Mouse (Mus musculus): ENCODE data around the gene Pced1a. TPM values are rescaled to one million over a fixed set of nuclear protein-coding genes. Genes with fewer than 3 reads are reported as not detected.

Pced1a gene
- 10 to 100 TPM; 24.1 to 27.3 TPM for total RNA-seq (2023)

DNA sequence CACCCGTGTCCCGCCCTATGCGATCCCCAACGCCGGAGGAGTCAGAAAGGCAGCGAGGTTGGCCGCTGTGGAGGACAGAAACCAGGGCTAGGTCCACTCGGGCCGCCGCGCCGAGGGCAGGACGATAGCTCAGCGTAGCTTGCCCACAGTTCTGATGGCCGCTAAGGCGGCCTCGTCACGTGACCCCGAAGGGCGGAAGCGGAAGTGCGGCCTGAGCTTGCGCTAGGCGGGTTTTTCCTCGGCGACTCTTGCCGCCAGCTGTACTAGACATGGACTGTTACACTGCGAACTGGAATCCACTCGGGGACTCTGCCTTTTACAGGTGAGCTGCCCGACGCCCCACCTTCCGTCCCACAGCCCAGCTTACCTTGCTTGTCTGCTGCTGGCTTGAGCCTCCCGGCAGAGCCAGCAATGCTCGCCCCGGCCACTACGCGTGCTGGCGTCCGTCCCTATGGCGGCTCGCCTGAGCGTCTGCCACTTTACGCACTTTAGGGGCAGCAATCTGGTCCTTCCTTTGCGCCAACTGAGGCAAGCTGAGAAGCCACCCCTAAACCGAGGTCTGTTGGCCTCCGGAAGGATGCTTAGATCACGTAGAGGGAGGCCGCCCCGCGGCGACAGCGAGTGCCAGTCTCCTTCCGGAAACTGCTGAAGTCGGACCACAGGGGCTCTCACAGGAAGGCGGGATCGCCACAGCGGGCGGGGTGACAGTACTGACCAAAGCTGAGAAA is at the start of gene Pced1a, which contains the start of gene Vps16:
Gene Pced1a, minus strand, starts transcription at position 576 of the 728 bp plus-strand sequence.
Gene Vps16, plus strand, starts transcription at position 214 of the 728 bp plus-strand sequence.

DNA sequence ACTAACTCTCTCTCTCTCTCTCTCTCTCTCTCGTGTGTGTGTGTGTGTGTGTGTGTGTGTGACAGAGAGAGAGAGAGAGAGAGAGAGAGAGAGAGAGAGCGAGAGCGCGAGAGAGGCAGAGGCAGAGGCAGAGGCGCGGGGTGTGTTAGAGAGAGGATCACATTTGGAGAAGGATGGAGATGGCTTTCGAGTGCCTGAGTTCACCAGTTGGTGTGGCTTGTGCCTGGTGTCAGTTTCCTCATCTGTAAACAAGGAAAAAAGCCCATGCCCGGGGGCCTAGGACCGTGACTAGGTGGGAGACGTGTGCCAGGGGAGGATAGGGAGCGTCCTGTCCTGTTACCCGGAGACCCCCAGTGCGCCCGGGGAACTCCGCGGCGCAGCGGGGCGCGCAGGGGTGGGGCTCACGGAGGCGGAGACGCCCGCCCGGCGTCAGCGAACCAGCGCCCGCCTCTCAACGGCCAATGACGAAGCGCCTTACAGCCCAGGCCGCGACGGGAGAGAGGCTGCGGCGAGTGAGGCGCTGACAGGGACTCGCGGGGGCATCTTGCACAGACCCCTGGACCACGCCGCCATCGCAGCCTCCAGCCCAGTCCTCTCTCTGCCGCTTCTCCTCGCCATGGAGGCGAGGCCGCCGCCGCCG is 25.4 kb upstream of the Pced1a start, which contains the start of gene Ptpra:
Gene Ptpra, plus strand, starts transcription at position 485 of the 640 bp plus-strand sequence.

DNA sequence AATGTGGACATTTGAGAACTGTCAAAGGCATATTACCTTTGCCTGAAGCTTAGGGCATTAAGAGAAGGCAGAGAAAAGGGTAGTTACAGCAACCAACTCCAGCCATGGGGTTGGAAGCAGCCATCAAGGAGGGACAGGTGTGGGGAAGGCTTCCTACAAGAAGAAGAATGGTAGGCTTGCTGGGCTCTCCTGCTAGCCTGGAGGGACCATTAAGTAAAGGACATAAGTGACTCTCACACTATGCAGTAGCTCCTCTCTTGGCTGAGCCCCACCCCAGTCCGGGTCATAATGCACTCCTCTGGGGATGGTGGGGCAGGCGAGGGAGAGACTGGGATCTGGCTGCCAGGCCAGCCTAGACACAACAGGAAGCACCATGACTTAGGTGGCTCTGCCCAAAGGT is 18.3 kb downstream of the Pced1a start, which contains the start of gene Tmem239:
Gene Tmem239, plus strand, starts transcription at position 301 of the 400 bp plus-strand sequence.

DNA sequence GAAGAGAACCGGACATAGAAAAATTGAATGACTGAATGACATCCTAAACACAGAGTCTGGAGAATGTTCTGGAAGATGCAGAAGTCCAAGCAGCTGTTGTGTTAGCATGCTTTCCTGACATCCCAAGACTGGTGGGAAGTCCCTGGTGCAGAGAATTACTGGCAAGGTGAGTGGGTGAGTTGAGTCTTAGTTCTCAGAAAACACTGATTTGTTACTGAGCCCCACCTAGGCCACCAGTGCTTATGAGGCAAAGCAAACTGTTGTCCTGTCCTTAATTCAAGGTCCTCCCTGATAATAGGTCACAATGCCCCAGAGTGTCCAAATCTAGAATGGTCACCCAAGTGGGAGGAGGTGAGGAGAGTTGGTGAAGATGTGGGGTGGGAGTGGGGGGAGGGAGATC is 19.6 kb downstream of the Pced1a start, which contains the start of the genes Gm28372 and 1700020A23Rik:
Gene Gm28372, plus strand, starts transcription at position 301 of the 400 bp plus-strand sequence.
Gene 1700020A23Rik, plus strand, starts transcription at position 321 of the 400 bp plus-strand sequence.

DNA sequence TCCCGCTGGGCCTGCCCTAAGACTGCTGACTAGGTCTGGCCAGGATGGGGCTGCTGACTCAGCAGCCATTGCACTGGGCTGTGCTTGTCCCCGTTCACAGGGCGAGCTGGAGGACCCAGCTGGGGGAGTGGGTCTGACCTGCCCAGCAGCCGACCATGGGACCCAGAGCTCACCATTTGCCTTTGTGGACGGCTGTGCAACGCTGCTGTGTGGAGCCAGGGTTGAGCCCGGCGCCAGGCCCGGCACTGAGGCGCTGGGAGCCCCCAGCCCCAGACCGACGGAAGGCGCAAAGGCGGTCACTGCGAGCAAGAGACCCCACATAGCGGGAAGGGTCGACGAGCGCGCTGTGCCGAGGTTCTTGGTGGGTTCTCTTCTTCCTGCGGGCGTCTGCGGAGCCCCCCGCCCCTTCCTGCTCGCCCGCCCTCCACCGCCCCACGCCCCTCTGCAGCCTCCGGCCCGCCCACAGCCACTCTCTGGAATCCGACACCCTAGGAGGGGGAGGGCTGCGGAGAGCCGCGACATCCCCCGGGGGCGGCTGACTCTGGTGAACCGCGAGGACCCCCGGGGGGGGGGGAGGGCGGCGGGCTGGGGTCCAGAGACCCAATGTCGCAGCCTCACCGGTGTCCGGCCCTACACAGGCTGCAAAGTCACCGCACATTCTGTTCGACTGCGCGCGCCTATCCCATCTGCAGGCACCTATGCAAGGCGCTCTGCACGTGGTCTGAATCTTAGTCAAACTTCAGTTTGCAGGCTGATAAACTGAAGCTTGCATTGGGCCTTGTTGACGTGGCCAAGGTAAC is 27.1 kb downstream of the Pced1a start, which contains the start of gene Cpxm1:
Gene Cpxm1, minus strand, starts transcription at position 389 of the 800 bp plus-strand sequence.

Other genes with a start within 250 kb of the Pced1a start
- 100 to 1,000 TPM; 203 to 212 TPM for gene Snrpb, start 245.3 kb downstream of the Pced1a start, total RNA-seq (2023)
- gene Tmc2, start 229.5 kb downstream of the Pced1a start, total RNA-seq (2023), result not detected
- gene Nop56, start 150.3 kb downstream of the Pced1a start, total RNA-seq (2023), result 100 to 1,000 TPM; 413 to 486 TPM
- 100 to 1,000 TPM; 123 to 134 TPM for gene Idh3b, start 140.2 kb downstream of the Pced1a start, total RNA-seq (2023)
- under 1 TPM in 1 of 2 experiments, not detected in 1; 0.20 TPM for gene Ebf4, start 129.5 kb downstream of the Pced1a start, total RNA-seq (2023)
- 1 to 10 TPM in 1 of 2 experiments, not detected in 1; 1.8 TPM for gene Cpxm1, start 27.1 kb downstream of the Pced1a start, total RNA-seq (2023)
- gene Gm28372, start 19.5 kb downstream of the Pced1a start, total RNA-seq (2023), result not detected
- gene 1700020A23Rik, start 19.4 kb downstream of the Pced1a start, total RNA-seq (2023), result not detected
- gene Tmem239, start 18.2 kb downstream of the Pced1a start, total RNA-seq (2023), result not detected
- gene Vps16, start 362 bp downstream of the Pced1a start, total RNA-seq (2023), result 100 to 1,000 TPM; 140 to 159 TPM
- gene Ptpra, start 25.6 kb upstream of the Pced1a start, total RNA-seq (2023), result 100 to 1,000 TPM; 110 to 115 TPM
- 10 to 100 TPM; 56.9 to 63.7 TPM for gene Mrps26, start 139.0 kb upstream of the Pced1a start, total RNA-seq (2023)
- gene Oxt, start 151.5 kb upstream of the Pced1a start, total RNA-seq (2023), result not detected
- not detected for gene Avp, start 157.9 kb upstream of the Pced1a start, total RNA-seq (2023)
- 1 to 10 TPM; 7.1 to 8.0 TPM for gene Fastkd5, start 205.3 kb upstream of the Pced1a start, total RNA-seq (2023)
- 1 to 10 TPM; 5.7 to 7.5 TPM for gene Ubox5, start 205.3 kb upstream of the Pced1a start, total RNA-seq (2023)
- gene Lzts3, start 218.1 kb upstream of the Pced1a start, total RNA-seq (2023), result 1 to 10 TPM; 4.0 to 5.2 TPM
- 100 to 1,000 TPM; 109 to 115 TPM for gene Ddrgk1, start 240.0 kb upstream of the Pced1a start, total RNA-seq (2023)
- gene Itpa, start 242.9 kb upstream of the Pced1a start, total RNA-seq (2023), result 10 to 100 TPM; 17.7 to 21.4 TPM